Mouse (Mus musculus) fat pad, adult 2 months (tissue): ENCODE results near the gene Slc35b2.

Experiments used
- DNase-seq: peaks from one replicate; pipeline ENCODE4 v3.0.0-alpha.2; 2011; ENCODE audit warnings: low read depth, low spot score; ENCODE audit errors: extremely low read depth

Gene Slc35b2

DNA sequence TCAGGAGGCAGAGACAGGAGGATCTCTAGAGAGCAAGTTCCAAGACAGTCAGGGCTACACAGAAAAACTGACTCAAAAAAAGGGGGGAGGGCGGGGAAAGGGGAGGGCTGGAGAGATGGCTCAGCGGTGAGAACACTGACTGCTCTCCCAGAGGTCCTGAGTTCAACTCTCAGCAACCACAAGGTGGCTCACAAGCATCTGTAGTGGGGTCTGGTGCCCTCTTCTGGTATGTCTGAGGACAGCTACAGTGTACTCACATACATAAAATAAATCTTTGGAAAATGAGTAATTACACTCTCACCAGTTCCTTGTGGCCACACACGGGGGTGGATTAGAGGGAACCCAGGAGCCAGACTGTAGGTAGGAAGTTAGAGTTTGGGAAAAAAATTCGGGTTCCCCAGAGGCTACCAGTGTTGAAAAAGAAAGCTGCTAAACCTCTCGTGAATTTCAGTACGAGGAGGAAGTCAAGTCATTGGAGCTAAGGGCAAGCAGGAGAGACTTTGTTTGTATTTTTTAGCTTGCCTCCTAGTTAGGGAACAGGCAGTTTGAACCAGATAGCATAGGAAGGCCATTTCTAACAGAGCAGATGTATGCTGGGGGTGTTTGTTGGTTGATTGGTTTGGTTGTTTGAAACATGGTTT lies 19.2 kb downstream of the Slc35b2 start:
- DNase-seq, result no peak

GRCm38 (mm10) chr17:45584096-45584896 lies 20.6 kb downstream of the Slc35b2 start:
- no peak for DNase-seq

DNA sequence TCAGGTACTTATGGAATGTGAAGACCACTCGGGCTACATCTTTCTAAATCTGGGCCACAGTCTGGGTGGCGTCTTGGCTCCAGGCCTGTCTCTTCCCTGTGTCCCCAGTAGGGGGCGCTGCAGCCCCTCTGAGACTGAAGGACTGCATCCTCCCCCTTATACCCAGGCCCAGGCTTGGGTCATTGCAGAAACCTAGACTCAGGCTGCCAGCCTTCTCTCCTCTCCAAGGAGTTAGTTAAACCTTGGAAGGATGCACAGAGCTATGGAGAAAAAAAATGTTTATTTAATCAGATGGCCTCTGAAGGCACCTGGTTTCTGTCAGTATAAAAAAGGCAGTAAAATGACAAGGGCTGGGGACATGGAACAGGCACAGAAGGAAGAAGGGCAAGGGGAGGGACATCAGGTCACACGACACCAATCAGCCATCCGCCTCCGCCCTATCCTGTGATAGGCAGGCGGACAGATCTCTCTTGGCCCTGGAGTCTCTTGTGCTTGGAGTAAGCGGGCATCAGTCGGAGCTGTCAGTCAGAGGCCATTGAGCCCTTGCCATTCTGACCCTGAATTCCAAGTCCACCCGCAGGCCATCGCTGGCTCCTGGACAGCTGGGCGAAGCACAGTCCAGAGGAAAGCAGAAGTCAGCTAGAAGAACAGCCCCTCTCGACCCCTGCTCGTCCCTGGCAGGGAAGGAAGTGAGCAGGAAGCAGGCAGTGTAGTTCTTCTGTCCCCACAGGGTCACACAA lies 21.4 kb downstream of the Slc35b2 start:
- no peak for DNase-seq

- no peak for DNase-seq
Observed at GRCm38 (mm10) chr17:45585725-45586448, 22.2 kb downstream of the Slc35b2 start.

GRCm38 (mm10) chr17:45586449-45586837 lies 22.8 kb downstream of the Slc35b2 start:
- no peak for DNase-seq

GRCm38 (mm10) chr17:45588370-45588769 lies 24.7 kb downstream of the Slc35b2 start:
- DNase-seq, result no peak

- DNase-seq, result no peak
Observed at GRCm38 (mm10) chr17:45589236-45589635, 25.6 kb downstream of the Slc35b2 start.

DNA sequence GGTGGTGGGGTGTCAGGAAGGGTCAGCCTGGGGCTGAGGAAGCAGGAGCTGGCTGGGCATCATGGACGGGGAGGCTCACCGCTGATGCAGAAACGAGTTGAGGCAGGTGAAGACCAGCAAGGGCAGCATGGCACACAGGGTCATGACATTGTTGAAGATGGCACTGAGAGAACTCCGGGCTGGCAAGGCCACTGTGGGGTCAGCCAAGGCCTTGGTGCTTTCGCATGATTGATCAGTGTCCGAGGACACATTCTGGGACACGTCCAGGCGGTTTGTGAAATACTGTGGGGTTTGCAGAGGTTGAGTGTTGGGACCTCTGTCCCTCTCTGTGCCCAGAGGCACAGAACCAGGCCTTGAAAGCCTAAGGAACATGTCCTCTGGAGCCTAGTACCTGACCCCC lies 26.2 kb downstream of the Slc35b2 start:
- DNase-seq, result no peak

DNA sequence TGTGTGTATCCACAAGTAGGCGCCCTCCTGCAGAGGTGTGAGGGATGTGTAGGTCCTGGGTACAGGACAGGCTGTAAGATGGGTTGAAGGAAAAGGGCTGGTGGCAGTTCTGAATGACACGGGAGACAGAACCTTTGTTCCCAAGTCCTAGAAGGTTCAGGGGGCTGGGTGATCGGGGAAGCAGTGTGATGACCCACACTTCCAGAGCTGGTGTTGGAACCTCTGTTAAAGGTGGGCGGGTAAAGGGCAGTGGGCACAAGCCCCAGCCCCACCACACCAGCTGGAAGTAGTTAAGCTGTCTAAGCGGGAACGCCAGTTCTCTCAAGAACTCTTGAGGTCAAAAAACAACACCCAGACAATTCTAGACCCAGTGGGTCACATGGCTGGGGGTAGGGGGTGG lies 26.7 kb downstream of the Slc35b2 start:
- DNase-seq, result no peak

- DNase-seq, result no peak
Observed at GRCm38 (mm10) chr17:45591701-45592605, 28.3 kb downstream of the Slc35b2 start.

- no peak for DNase-seq
Observed at GRCm38 (mm10) chr17:45592606-45593431, 29.1 kb downstream of the Slc35b2 start.

DNA sequence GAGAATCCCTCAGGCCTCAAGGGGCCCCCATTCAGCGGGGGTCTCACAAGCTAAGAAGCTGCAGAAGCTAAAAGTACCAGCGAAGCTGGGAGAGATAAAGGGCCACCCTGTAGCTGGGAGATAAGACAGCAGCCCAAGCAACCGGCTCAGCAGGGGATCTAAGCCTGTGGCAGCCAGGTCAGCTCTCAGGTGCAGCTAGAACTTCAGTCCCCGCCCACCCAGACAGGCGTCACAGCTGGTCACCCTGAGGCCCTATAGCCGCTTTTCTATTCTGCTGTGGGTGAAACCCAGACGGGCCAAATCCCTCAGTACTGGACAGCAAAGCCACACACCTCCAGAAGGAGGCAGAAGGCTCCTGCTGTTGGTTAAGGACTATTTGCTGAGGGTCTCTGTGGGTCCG lies 29.8 kb downstream of the Slc35b2 start:
- no peak for DNase-seq

GRCm38 (mm10) chr17:45594195-45594594 lies 30.5 kb downstream of the Slc35b2 start:
- DNase-seq, result no peak

DNA sequence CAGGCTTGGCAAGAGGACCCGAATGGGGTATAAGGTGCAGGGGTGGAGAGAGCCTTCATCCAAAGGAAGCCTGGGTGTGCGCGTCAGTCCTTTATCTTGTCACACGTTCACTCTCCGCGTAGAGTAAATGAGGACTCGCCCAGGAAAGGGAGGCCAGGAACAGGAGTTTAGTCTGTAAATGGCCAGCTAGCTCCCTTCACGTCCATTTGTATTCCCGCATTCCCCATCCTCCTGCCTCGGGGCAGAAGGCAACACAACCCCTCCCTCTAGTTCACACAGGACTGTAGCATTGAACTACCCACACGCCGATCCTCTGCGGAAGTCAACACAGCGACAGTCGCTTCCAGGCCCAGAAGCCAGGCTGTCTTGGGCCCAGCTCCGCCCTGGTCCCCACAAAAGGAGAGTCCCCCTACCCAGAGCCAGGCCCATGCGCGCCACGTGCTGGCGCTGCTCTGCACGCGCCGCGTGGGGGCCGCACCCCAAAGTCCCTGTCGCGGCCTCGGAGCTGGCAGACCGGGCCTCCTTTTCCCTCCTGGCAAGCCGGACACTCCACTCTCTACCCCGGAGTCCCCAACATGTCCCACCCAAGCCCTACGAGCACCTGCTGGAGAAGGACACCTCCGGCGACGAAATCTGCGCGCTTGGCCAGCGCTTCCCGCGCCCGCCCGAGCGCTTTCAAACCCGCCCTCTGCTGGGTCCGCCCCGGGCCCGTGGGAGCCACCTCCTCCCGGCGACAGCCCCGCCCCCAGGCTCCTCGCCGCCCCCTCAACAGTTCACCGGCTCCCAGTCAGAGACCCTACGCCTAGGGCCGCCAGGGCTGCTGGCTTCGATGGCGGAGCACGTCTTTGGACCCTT lies 31.4 kb downstream of the Slc35b2 start:
- no peak for DNase-seq

DNA sequence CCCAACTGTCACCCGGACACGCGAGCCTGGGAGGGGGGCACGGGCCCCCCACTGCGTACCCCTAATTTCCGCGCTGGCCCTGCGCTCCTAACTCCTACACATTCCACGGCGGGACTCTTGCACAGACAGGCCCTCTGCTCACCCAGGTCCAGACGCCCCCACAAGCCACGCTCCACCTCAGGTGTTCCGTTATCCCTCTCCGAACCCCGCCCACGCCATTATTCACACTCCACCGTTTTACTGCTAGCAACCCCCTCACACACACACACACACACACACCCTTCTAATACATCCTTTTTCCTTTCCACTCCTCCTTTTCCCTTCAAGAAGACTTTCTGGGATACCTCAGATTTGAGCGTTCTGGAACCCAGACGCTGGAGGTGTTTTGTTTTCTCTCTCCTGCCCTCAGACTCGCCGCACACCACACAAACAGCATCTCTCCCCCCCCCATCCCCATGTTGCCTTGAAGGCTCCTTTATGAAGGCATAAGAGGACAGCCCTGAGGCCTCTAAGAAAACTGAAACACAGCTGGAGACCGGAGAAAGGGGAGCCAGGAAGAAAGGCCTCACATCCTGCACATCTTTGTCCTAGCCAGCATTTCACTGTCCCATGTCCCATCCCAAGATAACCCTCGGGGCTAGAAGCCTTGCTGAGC lies 32.2 kb downstream of the Slc35b2 start:
- no peak for DNase-seq

DNA sequence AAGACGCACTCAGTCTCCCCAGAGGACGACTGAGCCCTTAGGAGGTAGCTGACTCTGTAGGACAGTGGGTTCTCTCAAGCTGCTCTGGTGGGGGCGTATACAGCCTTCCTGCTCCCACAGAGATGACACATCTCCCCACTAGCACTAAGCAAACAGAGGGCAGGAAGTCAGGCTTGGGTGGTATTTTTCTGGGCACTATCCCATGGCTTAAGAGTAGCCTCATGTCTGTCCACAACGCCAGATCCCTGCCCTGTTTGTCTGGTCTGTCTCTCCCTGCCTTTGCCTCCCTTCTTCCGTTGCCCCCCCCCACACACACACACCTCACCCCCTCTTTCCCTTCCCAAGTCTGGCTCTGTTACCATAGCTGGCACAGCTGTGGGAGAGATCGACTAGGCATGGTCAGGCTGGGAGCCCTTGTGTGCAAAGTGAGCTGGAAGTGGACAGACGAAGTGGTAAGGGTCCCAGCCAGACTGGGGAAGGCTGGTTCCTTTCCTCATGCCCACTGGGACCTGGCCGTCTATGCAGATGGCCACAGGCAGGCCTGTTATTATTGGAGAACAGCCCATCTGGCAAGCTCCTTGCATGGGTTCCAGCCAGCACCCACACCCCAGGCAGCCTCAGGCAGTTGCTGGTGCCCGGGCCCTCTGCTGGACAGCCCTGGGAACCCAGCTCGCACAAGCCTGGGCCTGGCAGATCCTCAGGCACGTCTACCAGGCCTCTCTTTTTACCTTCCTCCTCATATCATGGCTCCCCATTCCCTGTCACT lies 33.1 kb downstream of the Slc35b2 start:
- no peak for DNase-seq

DNA sequence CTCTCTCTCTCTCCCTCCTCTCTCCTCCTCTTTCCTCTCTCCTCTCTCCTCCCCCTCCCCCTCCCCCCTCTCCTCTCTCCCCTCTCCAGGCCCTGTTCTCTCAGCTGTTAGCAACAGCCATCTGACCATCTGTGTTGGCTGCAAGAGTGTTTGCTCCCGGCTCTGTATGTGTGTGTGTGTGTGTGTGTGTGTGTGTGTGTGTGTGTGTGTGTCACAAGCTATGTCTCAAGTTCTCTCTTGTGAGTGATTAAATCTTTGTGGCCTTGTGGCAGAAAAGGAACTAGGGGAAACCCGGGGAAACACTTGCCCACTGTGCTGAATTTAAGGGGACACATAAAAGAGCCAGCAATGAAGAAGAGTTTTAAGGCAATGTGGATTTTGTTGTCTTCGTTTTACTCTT lies 34.1 kb downstream of the Slc35b2 start:
- DNase-seq, result no peak
